Mouse (Mus musculus) bone marrow, adult 2 months (tissue): ENCODE measurements around the gene Nyap1. TPM values are rescaled to one million over a fixed set of nuclear protein-coding genes. Genes with fewer than 3 reads are reported as not detected.

ENCODE experiments used
- H3K27ac ChIP-seq: fragments of 200-500 bp; 2 replicates; pipeline ENCODE4 v1.5.1; 2012; ENCODE audit warnings: low read depth, mild to moderate bottlenecking, control low read depth, inconsistent platforms, low read length; ENCODE audit not compliant: control insufficient read depth, poor library complexity, insufficient read depth
- H3K4me1 ChIP-seq: fragments of 200-500 bp; 2 replicates; pipeline ENCODE4 v1.6.1; 2011; ENCODE audit warnings: low read length; ENCODE audit not compliant: control insufficient read depth, insufficient read depth
- H3K4me3 ChIP-seq: fragments of 200-500 bp; replicated peaks from 2 replicates; pipeline ENCODE3; 2011; ENCODE audit warnings: mild to moderate bottlenecking, low read depth, low read length, control low read depth; ENCODE audit not compliant: control insufficient read depth
- CTCF ChIP-seq: fragments of 200-500 bp; IDR thresholded peaks from 2 replicates; pipeline ENCODE4 v1.5.1; 2011; ENCODE audit warnings: low read length, control low read depth; ENCODE audit not compliant: control insufficient read depth, insufficient read depth
- POLR2A ChIP-seq: fragments of 200-500 bp; IDR thresholded peaks from 2 replicates; pipeline ENCODE4 v1.6.1; 2011; ENCODE audit warnings: low read depth, mild to moderate bottlenecking, control low read depth, low read length, borderline replicate concordance; ENCODE audit not compliant: control insufficient read depth
- WGBS: fragments of 180-500 bp; shearing (Covaris S2); methylation state at CpG from one replicate; pipeline ENCODE4 v1.1.7; 2018; 5-methylcytosine and 5-hydroxymethylcytosine counted together
- polyA plus RNA-seq: library from polyadenylated mRNA; stranded (reverse); fragments of >200 nt; gene quantifications from 2 replicates; pipeline ENCODE4 v1.2.4, GENCODE M21; 2011; ENCODE audit warnings: low replicate concordance; ENCODE audit not compliant: missing spikeins, insufficient read depth, insufficient read length

The Nyap1 gene
- polyA plus RNA-seq, 1 experiment = 1.9 TPM

DNA sequence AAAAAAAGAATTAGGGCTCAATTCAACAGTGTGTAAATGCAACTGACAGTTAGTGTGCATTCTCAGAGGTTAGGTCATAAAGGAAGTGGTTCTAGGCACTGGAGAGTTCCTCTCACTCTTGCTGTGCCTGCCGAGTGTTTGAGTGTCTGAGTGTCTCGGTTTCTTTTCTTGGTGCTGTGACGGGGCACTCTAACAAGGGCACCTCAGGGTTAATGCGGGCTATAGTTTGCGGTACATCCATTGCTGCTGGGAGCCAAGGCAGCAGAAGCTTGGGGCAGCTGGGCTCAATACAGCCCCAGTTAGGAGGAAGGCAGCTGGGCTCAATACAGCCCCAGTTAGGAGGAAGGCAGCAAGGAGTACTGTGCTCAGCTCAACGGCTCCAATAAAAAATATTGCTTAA is 36.2 kb downstream of the Nyap1 start:
- no peak for TF ChIP-seq CTCF
- TF ChIP-seq POLR2A = no peak
- H3K27ac ChIP-seq = peak overlapping the region; percentile 94
- 3% methylated on average over 6 of the region's 6 CpGs for WGBS
- peaks cover 5% of the 10 kb centered on the region for H3K4me1 ChIP-seq
- H3K4me3 ChIP-seq = peak overlapping the region; percentile 32

GRCm38 (mm10) chr5:137699850-137700249 is 41.6 kb downstream of the Nyap1 start:
- TF ChIP-seq POLR2A = no peak
- no peak for TF ChIP-seq CTCF
- H3K27ac ChIP-seq = no peak overlapping the region
- WGBS = 57% methylated on average over 2 of the region's 2 CpGs
- H3K4me3 ChIP-seq = no peak overlapping the region
- H3K4me1 ChIP-seq = peaks cover 11% of the 10 kb centered on the region

DNA sequence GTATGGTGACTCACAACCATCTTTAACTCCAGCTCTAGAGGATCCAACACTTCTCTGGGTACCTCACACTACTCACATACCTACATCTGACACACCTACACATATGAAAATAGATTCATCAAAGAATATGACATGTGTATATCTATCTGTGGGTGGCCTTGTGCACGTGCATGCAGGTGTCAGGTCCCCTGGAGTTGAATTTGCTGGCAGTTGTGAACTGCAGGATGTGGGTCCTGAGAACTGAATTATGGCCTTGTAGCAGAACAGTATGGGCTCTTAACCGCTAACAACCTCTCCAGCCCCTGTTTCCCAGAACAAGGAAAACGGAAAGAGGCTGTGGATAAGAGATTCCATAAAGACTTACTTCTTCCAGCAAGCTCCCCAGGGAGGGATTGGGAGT is 42.3 kb downstream of the Nyap1 start:
- TF ChIP-seq POLR2A (no peak), CTCF (no peak)
- Histone ChIP-seq H3K27ac (no peak overlapping the region), H3K4me3 (no peak overlapping the region), H3K4me1 (peaks cover 11% of the 10 kb centered on the region)
- WGBS = 76% methylated on average over 3 of the region's 3 CpGs

GRCm38 (mm10) chr5:137695930-137696329 is 45.5 kb downstream of the Nyap1 start:
- H3K27ac ChIP-seq = peak overlapping the region; percentile 64; the same call in 1 of the 2 replicates
- peaks cover 11% of the 10 kb centered on the region for H3K4me1 ChIP-seq
- TF ChIP-seq POLR2A = no peak
- TF ChIP-seq CTCF = no peak
- 6% methylated on average over 4 of the region's 4 CpGs for WGBS
- H3K4me3 ChIP-seq = no peak overlapping the region

GRCm38 (mm10) chr5:137694796-137695195 is 46.6 kb downstream of the Nyap1 start:
- no peak overlapping the region for H3K27ac ChIP-seq
- 90% methylated on average over 3 of the region's 3 CpGs for WGBS
- H3K4me3 ChIP-seq = no peak overlapping the region
- TF ChIP-seq CTCF (no peak), POLR2A (no peak)
- H3K4me1 ChIP-seq = peaks cover 8% of the 10 kb centered on the region

GRCm38 (mm10) chr5:137691881-137692280 is 49.5 kb downstream of the Nyap1 start:
- peaks cover 6% of the 10 kb centered on the region for H3K4me1 ChIP-seq
- TF ChIP-seq POLR2A = no peak
- no peak for TF ChIP-seq CTCF

DNA sequence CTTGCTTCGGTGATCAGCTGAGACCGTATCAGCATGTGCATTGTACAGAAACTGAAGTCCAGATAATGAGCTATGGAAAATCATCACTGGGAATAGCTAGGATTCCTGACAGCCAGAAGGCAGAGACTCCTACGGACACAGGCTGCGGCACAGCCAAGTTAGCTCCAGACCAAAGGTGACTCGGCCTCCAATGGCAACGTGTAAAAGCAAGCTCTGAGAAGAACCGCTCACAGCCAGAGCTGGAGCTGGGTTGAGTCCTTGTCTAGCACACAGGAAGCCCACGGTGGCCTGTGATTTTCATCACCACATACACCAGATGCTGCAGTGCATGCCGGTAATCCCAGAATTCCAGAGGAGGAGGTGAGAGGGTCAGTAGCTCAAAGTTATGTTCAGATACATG is 50.9 kb downstream of the Nyap1 start:
- Histone ChIP-seq H3K4me3 (no peak overlapping the region), H3K4me1 (peaks cover 7% of the 10 kb centered on the region), H3K27ac (no peak overlapping the region)
- TF ChIP-seq CTCF (no peak), POLR2A (no peak)
- WGBS = 82% methylated on average over 9 of the region's 9 CpGs

More at GRCm38 (mm10) chr5:137691881-137692280, 49.5 kb downstream of the Nyap1 start:
- H3K4me3 ChIP-seq = no peak overlapping the region
- H3K27ac ChIP-seq = no peak overlapping the region
- WGBS = 26% methylated on average over 1 of the region's 1 CpGs

GRCm38 (mm10) chr5:137689974-137690373 is 51.4 kb downstream of the Nyap1 start:
- TF ChIP-seq POLR2A (no peak), CTCF (no peak)
- Histone ChIP-seq H3K4me3 (no peak overlapping the region), H3K4me1 (peaks cover 7% of the 10 kb centered on the region), H3K27ac (no peak overlapping the region)
- WGBS = 84% methylated on average over 3 of the region's 3 CpGs

GRCm38 (mm10) chr5:137686127-137686790 is 55.1 kb downstream of the Nyap1 start:
- 30% methylated on average over 6 of the region's 6 CpGs for WGBS
- H3K4me3 ChIP-seq = peak overlapping the region; percentile 25
- TF ChIP-seq POLR2A (no peak), CTCF (no peak)
- H3K27ac ChIP-seq = peak overlapping the region; percentile 83
- peaks cover 7% of the 10 kb centered on the region for H3K4me1 ChIP-seq
